Mouse (Mus musculus): ENCODE data around the gene Grap2. TPM values are rescaled to one million over a fixed set of nuclear protein-coding genes. Genes with fewer than 3 reads are reported as not detected.

Gene Grap2
- polyA plus RNA-seq, 1 experiment from 2014 or later, result 0.97 TPM

DNA sequence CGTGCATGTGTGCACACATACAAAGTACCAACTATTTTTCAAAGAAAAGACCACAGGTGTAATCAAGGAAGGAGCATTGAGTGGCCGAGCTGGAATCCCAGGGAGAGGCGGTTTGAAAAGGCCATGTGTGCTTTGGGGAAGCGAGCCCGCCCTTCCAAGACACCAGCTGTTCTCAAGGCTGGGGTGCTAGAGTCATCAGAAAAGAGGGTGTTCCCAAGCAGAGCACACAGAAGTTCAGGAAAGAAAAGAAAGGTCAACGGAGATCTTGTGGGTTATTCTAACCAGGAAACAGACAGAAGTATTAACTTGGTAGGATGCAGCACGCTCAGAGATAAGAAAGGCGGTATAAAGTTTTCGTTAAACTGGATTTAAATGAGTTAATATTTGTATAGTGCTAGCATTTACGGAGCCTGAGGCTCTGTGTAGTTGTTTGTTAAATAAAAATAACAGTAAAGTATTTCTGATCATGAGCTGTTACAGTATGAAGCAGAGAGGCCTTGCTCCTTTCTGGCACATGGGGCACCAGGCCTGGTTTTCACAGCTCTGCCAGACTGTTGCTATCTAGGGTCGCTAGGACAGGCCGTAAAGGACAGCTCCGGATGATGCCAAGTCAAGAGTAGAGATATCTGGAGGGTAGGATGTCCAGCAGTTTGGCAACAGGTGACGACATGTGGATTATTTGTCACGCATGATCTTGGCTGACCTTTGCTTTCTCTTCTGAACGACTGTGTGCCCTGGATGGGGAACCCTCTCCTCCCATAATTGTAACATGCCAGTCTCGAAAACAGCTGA lies 72.8 kb downstream of the Grap2 start:
- Histone ChIP-seq H3K4me3 (ENCODE audit: low read depth, low read length) (no peak overlapping the region), H3K4me2 (ENCODE audit: low read depth, low read length) (no peak overlapping the region), H3K27ac (replicated peaks; ENCODE audit: low read depth, low read length) (no peak overlapping the region), H3K4me1 (ENCODE audit: control insufficient read depth, insufficient read depth, low read length) (no peaks in the 10 kb centered on the region), H3K9ac (ENCODE audit: low read depth, low read length) (no peak overlapping the region), H3K36me3 (ENCODE audit: control insufficient read depth, insufficient read depth, low read length) (no peaks in the 10 kb centered on the region), H3K27me3 (replicated peaks; ENCODE audit: control insufficient read depth, insufficient read depth, low read length) (no peaks in the 10 kb centered on the region), H3K9me3 (ENCODE audit: control insufficient read depth, low read length) (no peaks in the 10 kb centered on the region)
- WGBS, result 78% methylated on average over 17 of the region's 17 CpGs
- ATAC-seq (ENCODE audit: low read depth) (no peak), DNase-seq (ENCODE audit: low spot score) (no peak)

DNA sequence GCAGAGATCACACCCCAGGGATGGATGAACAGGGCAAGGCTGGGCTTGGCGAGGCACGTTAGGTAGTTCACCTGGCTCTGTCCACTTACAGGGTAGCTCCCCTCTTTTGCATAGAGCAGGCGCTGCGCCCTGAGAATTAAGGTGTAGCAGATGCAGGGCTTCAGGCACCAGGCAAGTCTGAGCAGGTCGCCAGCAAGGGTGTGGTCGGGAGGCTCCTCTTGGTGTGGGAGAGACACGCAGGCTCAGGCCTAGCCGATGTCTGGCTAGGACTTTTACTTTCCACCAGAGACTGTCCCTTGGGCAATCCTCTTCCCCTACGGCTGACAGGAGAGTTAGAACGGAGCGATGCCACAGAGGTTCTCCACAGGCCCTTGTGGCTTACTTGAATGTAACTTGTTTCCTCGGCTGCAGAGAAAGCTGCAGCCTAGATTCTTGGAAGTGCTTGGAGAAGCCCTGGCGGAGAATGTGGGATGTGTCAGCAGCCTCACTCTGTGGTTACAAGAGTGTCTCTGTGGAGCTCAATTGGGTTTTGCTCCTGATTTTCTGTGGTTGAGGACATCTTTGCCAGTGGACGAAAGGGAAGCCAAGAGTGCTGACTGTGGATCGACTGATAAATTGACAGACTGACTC lies 76.7 kb downstream of the Grap2 start:
- Histone ChIP-seq H3K4me3 (ENCODE audit: low read depth, low read length) (no peak overlapping the region), H3K4me1 (ENCODE audit: control insufficient read depth, insufficient read depth, low read length) (no peaks in the 10 kb centered on the region), H3K27me3 (replicated peaks; ENCODE audit: control insufficient read depth, insufficient read depth, low read length) (no peaks in the 10 kb centered on the region), H3K9ac (ENCODE audit: low read depth, low read length) (no peak overlapping the region), H3K9me3 (ENCODE audit: control insufficient read depth, low read length) (no peaks in the 10 kb centered on the region), H3K36me3 (ENCODE audit: control insufficient read depth, insufficient read depth, low read length) (no peaks in the 10 kb centered on the region), H3K4me2 (ENCODE audit: low read depth, low read length) (no peak overlapping the region), H3K27ac (replicated peaks; ENCODE audit: low read depth, low read length) (no peak overlapping the region)
- DNase-seq (ENCODE audit: low spot score) (peak; percentile 68), ATAC-seq (ENCODE audit: low read depth) (peak; percentile 33; the same call in 1 of the 2 replicates)
- WGBS, result 62% methylated on average over 15 of the region's 15 CpGs

DNA sequence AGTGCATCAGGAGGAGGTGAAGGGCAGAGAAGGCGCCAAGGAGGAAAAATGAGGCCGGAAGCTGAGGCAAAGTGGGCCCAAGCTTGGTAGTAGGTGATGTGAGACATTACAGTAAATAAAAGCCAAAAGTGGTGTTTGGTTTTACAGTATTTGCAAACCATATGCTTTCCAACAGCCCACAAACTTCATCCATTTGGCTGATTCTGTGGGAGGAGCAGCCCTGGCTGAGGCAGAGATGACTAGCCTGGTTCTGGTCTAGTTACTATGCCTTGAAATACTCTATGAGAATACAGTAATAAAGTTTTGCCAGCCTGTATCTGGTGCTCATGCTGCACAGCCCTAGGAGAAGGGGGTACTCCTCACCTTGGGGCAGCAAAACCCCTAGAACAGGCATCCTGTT lies 78.0 kb downstream of the Grap2 start:
- WGBS, result 75% methylated on average over 2 of the region's 2 CpGs
- no peaks in the 10 kb centered on the region for H3K27me3 ChIP-seq (replicated peaks; ENCODE audit: control insufficient read depth, insufficient read depth, low read length)
- H3K4me2 ChIP-seq (ENCODE audit: low read depth, low read length), result no peak overlapping the region
- no peak overlapping the region for H3K4me3 ChIP-seq (ENCODE audit: low read depth, low read length)
- ATAC-seq (ENCODE audit: low read depth) (no peak), DNase-seq (ENCODE audit: low spot score) (no peak)
- H3K4me1 ChIP-seq (ENCODE audit: control insufficient read depth, insufficient read depth, low read length), result no peaks in the 10 kb centered on the region
- H3K27ac ChIP-seq (replicated peaks; ENCODE audit: low read depth, low read length), result no peak overlapping the region
- no peaks in the 10 kb centered on the region for H3K9me3 ChIP-seq (ENCODE audit: control insufficient read depth, low read length)
- no peak overlapping the region for H3K9ac ChIP-seq (ENCODE audit: low read depth, low read length)
- H3K36me3 ChIP-seq (ENCODE audit: control insufficient read depth, insufficient read depth, low read length), result no peaks in the 10 kb centered on the region

DNA sequence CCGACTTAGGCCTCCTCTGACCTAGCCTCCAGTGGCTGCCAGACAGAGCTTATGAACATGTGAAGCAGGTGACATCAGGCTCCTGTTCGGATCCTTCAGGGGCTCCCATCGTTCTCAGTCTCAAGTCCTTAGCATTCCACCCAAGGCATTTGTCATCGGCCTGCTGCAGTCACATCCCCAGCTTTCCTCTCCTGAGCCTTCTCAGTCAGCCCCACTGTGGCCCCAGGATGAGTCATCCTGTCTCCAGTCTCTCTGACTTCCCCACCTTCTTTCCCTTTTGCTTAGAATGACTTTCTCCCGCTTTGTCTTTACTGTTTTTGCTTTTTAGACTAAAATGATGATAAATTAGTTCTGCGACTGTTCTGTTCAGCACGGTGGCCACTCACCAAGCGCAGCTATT lies 81.5 kb downstream of the Grap2 start:
- Histone ChIP-seq H3K4me2 (ENCODE audit: low read depth, low read length) (no peak overlapping the region), H3K9ac (ENCODE audit: low read depth, low read length) (no peak overlapping the region), H3K9me3 (ENCODE audit: control insufficient read depth, low read length) (no peaks in the 10 kb centered on the region), H3K27me3 (replicated peaks; ENCODE audit: control insufficient read depth, insufficient read depth, low read length) (no peaks in the 10 kb centered on the region), H3K36me3 (ENCODE audit: control insufficient read depth, insufficient read depth, low read length) (no peaks in the 10 kb centered on the region), H3K4me1 (ENCODE audit: control insufficient read depth, insufficient read depth, low read length) (no peaks in the 10 kb centered on the region), H3K27ac (replicated peaks; ENCODE audit: low read depth, low read length) (no peak overlapping the region), H3K4me3 (ENCODE audit: low read depth, low read length) (no peak overlapping the region)
- ATAC-seq (ENCODE audit: low read depth), result no peak
- 81% methylated on average over 8 of the region's 8 CpGs for WGBS
- DNase-seq (ENCODE audit: low spot score), result no peak

DNA sequence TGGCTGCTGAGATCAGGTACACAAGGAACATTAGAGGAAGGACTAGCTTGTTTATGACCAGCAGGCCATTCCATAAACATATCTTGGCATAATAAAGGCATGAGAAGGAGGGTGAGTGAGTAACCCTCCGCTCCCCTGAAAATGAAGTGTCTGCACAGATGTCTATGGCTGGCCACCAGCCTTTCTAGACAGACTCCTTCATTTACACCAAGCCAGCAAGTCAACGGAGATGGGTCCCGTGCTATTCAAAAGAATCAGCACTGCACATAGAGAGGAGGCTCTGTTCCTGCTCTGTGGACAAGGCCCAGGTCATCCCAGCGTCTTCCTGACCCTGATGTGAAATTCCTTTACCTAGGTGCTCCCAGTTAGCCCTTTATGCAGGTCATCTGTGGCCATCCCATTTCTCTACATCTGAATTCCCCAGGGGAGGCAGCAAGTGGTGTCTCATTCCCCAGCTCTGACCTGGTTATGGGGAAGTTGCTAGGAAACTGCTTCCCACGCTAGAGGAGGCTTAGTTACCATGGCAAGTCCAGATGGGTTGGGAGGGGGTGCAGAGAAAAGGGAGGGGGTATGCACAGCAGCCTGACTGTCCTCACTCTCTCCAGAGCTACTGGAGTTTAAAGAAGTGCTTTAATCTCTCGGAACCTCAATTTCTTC lies 86.5 kb downstream of the Grap2 start:
- H3K36me3 ChIP-seq (ENCODE audit: control insufficient read depth, insufficient read depth, low read length), result no peaks in the 10 kb centered on the region
- ATAC-seq (ENCODE audit: low read depth) (peak; percentile 41; the same call in 1 of the 2 replicates), DNase-seq (ENCODE audit: low spot score) (peak; percentile 61)
- H3K9me3 ChIP-seq (ENCODE audit: control insufficient read depth, low read length), result no peaks in the 10 kb centered on the region
- no peaks in the 10 kb centered on the region for H3K27me3 ChIP-seq (replicated peaks; ENCODE audit: control insufficient read depth, insufficient read depth, low read length)
- no peak overlapping the region for H3K27ac ChIP-seq (replicated peaks; ENCODE audit: low read depth, low read length)
- H3K9ac ChIP-seq (ENCODE audit: low read depth, low read length), result no peak overlapping the region
- H3K4me1 ChIP-seq (ENCODE audit: control insufficient read depth, insufficient read depth, low read length), result no peaks in the 10 kb centered on the region
- 67% methylated on average over 6 of the region's 6 CpGs for WGBS
- H3K4me3 ChIP-seq (ENCODE audit: low read depth, low read length), result no peak overlapping the region
- H3K4me2 ChIP-seq (ENCODE audit: low read depth, low read length), result no peak overlapping the region

DNA sequence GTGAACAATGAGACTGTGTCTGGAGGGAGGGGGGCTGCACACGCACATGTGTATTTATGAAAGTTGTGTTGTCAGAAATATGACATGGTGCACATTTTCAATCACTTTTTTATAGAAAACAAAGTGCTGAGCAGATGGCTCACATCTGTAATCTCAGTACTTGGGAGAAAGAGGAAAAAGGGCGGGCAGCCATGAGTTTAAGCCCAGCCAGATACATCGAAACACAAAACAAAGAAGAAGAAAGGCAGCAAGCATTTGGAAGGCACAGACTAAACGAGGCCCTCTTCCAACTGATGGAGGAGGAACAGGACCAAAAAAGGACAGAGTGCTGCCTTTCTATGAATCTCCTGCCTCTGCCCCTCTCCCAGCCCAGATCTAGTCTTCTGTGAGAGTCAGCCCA lies 88.6 kb downstream of the Grap2 start:
- WGBS, result 44% methylated on average over 4 of the region's 4 CpGs
- Histone ChIP-seq H3K36me3 (ENCODE audit: control insufficient read depth, insufficient read depth, low read length) (no peaks in the 10 kb centered on the region), H3K4me3 (ENCODE audit: low read depth, low read length) (no peak overlapping the region), H3K4me2 (ENCODE audit: low read depth, low read length) (no peak overlapping the region), H3K27ac (replicated peaks; ENCODE audit: low read depth, low read length) (no peak overlapping the region), H3K4me1 (ENCODE audit: control insufficient read depth, insufficient read depth, low read length) (no peaks in the 10 kb centered on the region), H3K9me3 (ENCODE audit: control insufficient read depth, low read length) (no peaks in the 10 kb centered on the region), H3K9ac (ENCODE audit: low read depth, low read length) (no peak overlapping the region), H3K27me3 (replicated peaks; ENCODE audit: control insufficient read depth, insufficient read depth, low read length) (no peaks in the 10 kb centered on the region)
- peak; percentile 41 for DNase-seq (ENCODE audit: low spot score)
- ATAC-seq (ENCODE audit: low read depth), result no peak

DNA sequence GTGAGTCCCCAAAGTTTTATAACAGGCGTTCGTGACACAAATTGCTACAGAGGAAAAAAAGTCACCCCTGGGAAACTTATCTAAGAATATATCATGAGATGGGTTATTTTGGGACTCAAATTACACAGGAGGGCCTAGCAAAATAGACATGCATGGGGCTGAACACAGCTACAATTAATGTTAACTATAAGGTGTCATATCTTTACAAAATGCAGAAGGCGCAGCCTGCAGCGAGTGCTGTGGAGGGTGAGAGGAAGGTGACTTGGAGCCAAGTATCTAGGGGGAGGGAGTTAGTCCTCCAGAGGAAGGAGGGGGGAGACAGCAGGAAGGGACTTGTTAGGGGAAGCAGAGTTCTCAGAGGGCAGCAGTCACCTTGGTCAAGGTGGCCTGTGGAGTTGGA lies 92.0 kb downstream of the Grap2 start:
- DNase-seq (ENCODE audit: low spot score) (no peak), ATAC-seq (ENCODE audit: low read depth) (no peak)
- H3K27ac ChIP-seq (replicated peaks; ENCODE audit: low read depth, low read length), result no peak overlapping the region
- H3K4me2 ChIP-seq (ENCODE audit: low read depth, low read length), result no peak overlapping the region
- no peak overlapping the region for H3K4me3 ChIP-seq (ENCODE audit: low read depth, low read length)
- no peaks in the 10 kb centered on the region for H3K9me3 ChIP-seq (ENCODE audit: control insufficient read depth, low read length)
- H3K9ac ChIP-seq (ENCODE audit: low read depth, low read length), result no peak overlapping the region
- no peaks in the 10 kb centered on the region for H3K27me3 ChIP-seq (replicated peaks; ENCODE audit: control insufficient read depth, insufficient read depth, low read length)
- H3K4me1 ChIP-seq (ENCODE audit: control insufficient read depth, insufficient read depth, low read length), result no peaks in the 10 kb centered on the region
- 63% methylated on average over 4 of the region's 4 CpGs for WGBS
- H3K36me3 ChIP-seq (ENCODE audit: control insufficient read depth, insufficient read depth, low read length), result no peaks in the 10 kb centered on the region

DNA sequence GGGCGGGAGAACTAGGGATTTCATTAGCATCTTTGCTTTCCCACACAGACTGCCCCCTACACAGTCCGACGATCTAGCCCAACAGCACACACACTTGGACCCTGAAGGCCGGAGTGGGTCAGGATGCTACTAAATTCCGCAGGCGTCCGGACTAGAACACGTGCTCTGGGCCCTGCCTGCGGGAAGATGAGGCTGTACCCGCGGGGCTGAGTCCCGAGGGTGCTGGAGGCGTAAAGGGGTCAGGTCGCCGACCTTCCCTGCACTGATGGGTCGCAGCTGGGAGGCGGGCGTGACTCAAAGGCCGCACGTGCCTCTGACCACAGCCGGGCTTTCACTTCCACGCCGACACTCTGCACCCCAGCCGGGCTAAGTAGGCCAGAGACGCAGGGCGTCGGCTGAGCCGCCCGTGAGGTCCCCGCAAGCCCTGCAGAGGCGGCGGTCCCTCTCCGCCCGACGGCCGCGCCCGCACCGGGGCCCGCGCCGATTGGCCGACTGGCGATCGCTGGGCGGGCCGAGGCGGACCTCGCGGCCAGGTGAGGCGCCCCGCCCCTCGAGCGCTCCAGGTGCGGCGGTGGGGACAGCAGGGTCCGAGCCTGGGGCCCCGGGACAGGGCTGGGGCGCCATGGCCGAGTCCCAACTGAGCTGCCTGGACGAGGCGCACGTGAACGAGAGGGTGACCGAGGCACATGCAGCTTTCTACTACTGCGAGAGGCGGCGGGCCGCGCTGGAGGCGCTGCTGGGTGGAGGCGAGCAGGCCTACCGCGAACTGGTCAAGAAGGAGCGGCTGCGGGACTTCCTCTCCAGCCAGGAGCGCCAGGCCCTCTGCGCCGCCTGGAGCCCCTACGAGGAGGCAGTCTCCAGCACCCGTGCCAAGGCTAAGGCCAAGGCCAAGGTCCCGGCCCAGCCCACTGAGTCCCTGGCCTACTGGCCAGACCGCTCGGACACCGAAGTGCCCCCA lies 99.2 kb downstream of the Grap2 start, which contains the start of gene Fam83f:
Gene Fam83f, plus strand, starts transcription at position 553 of the 958 bp plus-strand sequence.
- peak within 1 kb of the TSS; percentile 84 for H3K4me2 ChIP-seq (ENCODE audit: low read depth, low read length)
- peak within 1 kb of the TSS; percentile 46 for H3K4me3 ChIP-seq (ENCODE audit: low read depth, low read length)
- peaks cover 32% of the 10 kb centered on the region for H3K27me3 ChIP-seq (replicated peaks; ENCODE audit: control insufficient read depth, insufficient read depth, low read length)
- DNase-seq (ENCODE audit: low spot score), result peak; percentile 25
- H3K9me3 ChIP-seq (ENCODE audit: control insufficient read depth, low read length), result no peaks in the 10 kb centered on the region
- H3K4me1 ChIP-seq (ENCODE audit: control insufficient read depth, insufficient read depth, low read length), result 0 out of 2 replicates have a peak, but pooled peaks cover 5% of the 10 kb centered on the region
- WGBS, result 8% methylated on average over 45 of the region's 85 CpGs
- H3K27ac ChIP-seq (replicated peaks; ENCODE audit: low read depth, low read length), result no peak within 1 kb of the TSS
- peak; percentile 85 for ATAC-seq (ENCODE audit: low read depth)
- H3K9ac ChIP-seq (ENCODE audit: low read depth, low read length), result peak within 1 kb of the TSS; percentile 71
- H3K36me3 ChIP-seq (ENCODE audit: control insufficient read depth, insufficient read depth, low read length), result no peaks in the 10 kb centered on the region
